Mouse (Mus musculus) ovary, postnatal 14 days (tissue): ENCODE measurements at regions not wholly inside any gene's neighbourhood (a gene's known extent, or its start where the extent isn't known, plus 50 kb on each side); places are given as distances from the start of the nearest gene placed in this dataset.
A peak's percentile ranks its signal among the peaks of the same experiment; 100 is the strongest.

Experiments
- DNase-seq: peaks from one replicate; pipeline ENCODE4 v3.0.0; 2022; ENCODE audit warnings: low spot score

DNA sequence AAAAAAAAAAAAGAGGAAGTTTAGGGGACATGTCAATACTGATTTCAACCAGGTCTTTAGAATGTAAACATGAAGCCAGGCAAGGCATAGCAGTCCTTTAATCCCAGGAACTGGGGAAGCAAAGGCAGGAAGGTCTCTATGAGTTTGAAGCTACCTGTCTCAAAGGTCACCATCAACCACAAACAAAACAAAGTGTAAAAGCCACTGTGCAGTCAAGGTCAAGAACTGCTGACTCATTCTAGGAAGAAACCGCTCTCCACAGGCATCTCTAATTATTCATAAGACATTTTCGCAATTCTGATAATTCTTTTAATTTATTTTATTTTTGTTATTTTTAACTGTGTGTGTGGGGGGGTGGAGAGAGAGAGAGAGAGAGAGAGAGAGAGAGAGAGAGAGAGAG is 364.0 kb downstream of the Cntnap4 start:
- no peak for DNase-seq

DNA sequence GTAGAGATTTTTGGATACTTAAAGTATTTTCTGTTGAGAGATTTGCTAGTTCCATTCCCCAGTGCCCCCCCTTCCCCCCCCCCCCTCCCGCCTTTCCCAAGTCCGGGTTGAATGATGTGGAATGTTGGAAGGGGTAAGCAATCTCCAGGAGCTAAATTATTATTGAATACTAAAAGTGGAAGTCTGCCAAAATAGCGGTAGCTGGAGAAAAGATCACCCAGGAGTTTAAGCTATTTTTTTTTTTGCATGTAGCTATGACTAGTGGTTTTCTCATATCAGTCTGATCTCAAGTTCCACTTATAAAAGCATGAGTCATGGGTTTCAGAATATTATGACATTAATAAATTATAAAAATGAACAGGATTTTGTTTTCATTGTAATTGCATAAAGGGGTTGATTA is 365.6 kb downstream of the Cntnap4 start:
- DNase-seq, result no peak

GRCm38 (mm10) chr8:112935897-112936719 is 366.3 kb downstream of the Cntnap4 start:
- DNase-seq, result peak; percentile 23

DNA sequence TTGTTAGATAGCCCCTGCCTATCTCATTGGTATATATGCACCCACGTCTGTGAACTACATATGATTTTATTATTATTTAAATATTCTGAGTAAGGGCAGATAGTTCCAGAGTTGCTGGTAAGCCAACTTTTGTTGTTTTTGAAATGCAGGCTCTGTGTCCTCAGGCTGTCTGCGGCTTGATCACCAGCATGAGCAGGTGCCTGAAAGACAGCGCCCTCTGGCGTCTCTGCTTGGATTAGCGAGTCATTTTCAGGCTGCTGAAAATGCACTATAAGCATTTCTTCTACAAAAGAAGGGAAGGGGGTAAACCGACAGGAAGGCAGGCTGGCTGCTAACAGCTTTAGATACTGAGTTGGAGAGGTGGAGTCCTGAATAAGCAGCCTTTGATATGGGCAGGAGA is 402.6 kb downstream of the Cntnap4 start:
- DNase-seq, result peak; percentile 71

- DNase-seq, result no peak
These were observed 405.9 kb downstream of the Cntnap4 start for GRCm38 (mm10) chr8:112975734-112976133.

GRCm38 (mm10) chr8:112976312-112976711 is 406.5 kb downstream of the Cntnap4 start:
- no peak for DNase-seq

DNA sequence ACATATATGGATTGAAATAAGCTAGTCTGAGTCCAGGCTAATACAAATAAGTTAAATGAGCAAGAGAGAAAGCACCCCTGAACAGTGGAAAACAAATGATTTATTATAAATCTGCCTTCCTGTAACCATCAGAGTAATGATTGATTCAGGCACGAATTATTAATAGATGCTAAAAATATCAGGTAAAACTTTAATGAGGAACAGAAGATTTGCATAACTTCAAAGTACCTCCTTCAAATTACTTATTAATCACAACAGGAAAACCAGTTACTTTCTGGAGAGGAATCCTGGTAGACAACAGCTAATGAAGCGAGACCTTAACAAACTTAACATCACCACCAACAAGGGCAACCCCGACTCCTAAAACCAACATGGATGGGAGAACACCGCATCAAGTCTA is 423.9 kb downstream of the Cntnap4 start:
- DNase-seq, result no peak

GRCm38 (mm10) chr8:113007356-113007755 is 437.5 kb downstream of the Cntnap4 start:
- DNase-seq, result no peak

- no peak for DNase-seq
These were observed 459.0 kb downstream of the Cntnap4 start for GRCm38 (mm10) chr8:113028880-113029279.

DNA sequence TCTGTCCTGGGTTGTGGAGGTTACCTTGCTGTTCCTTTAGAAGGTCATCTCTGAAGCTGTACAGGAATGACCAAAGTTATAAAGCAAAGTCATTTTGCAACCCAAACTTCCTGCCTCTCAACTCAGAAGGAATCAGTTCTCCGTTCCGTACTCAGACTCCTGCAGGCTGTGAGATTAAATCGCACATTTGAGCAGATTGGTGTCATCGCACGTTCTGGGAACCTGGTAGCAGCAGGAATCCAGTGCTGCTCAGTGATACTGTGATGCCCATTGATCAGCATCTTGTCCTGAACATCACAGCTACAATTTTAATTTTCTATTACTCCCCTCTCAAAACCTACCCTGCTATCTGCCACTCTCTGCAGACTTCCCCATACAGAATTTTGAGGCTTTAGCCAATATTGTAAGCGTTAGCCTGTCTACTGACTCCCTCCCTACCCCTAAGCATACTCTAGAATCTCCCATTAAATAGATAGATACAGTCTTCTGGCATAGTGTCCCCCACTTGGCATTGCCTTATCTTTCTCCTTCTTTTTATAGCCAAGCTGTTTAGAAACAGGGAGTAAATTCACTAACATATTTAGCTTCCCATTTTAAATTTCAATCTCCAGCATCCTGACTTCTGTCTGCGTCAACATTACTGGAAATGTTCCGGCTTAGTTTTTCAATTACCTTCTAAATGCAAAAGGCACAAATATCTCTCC is 482.1 kb downstream of the Cntnap4 start:
- DNase-seq, result no peak

DNA sequence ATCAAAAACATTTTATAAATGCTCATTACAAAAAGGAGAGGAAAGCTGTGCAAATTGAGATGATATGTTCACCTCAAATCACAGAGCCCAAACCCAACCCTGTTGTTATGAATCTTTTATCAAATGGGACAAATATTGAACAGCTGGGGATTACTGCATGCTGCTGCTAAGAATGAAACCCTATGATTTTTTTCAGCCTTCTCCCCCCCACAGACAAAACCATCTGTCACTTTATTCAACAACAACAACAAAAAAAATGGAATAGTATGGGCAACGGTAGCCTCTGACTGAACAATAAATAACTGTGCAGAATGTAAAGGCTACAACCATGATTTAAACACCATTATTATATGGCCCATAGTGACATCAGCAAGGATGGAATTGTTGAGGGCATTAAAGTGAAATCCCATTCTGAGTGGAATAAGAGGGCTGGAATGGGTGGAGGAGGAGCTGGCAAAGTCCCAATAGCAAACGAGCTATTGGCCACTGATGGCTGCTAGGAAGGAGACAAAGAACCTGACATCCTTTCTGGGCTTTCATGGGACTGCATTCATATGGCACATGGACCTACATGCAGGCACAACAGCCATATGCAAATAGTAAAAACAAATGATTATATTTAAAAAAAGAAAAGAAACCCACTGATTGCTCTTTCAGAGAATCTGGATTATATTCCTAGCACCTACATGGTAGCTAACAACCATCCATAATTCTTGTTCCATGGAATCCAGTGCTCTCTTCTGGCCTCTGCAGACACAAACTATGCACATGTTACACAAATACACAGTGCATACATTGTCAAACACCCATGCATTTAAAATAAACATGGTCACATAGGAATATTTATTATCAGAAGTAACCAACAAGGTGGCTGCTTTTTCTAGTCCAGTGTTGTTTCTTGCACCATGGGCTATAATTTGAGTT is 495.7 kb downstream of the Cntnap4 start:
- no peak for DNase-seq

GRCm38 (mm10) chr8:113066170-113066708 is 496.4 kb downstream of the Cntnap4 start:
- no peak for DNase-seq

- no peak for DNase-seq
These were observed 514.1 kb downstream of the Cntnap4 start for GRCm38 (mm10) chr8:113083976-113084375.

- DNase-seq, result no peak
These were observed 517.7 kb downstream of the Cntnap4 start for GRCm38 (mm10) chr8:113087586-113087985.

DNA sequence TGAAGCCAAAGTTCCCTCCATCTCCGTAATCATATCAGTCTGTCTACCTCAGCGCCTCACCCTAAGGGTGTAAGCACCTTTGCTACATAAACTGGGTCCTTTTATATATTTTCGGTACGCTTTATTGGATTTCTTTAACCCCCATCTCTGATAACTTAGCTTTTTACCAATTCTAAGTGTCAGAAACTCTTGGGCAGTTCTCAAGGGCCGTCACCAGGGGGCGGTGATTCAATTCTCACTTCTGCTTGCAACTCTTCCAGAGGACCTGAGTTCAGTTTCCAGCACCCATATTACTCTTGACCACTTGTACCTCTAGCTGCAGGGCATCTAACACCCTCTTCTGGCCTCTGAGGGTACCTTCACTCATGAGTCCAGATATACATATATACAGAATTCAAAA is 523.7 kb upstream of the Mon1b start:
- no peak for DNase-seq

DNA sequence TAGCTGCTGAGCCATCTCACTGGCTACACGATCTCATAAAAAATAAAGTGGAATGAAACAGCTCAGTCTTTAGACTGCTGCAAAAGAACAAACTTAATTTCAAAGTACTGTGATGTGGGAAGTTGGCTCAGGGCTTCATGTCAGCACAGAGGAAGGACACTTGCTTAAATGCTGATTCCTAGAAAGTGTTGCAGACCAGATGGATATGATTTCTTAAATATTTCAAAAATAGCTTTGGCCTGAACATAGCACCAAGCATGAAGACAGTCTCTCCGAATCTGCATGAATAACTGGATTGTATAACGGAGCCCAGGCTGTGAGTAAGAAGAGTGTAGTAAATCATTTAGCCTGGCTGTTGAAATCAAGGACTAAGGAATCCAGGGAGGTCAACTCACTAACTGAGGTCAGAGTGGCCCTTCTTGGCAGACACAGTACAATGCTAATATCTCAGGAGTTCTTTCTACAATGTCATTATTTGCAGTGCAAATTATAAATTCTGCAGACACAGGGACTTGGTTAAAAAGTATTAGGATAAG is 521.2 kb upstream of the Mon1b start:
- DNase-seq, result no peak

DNA sequence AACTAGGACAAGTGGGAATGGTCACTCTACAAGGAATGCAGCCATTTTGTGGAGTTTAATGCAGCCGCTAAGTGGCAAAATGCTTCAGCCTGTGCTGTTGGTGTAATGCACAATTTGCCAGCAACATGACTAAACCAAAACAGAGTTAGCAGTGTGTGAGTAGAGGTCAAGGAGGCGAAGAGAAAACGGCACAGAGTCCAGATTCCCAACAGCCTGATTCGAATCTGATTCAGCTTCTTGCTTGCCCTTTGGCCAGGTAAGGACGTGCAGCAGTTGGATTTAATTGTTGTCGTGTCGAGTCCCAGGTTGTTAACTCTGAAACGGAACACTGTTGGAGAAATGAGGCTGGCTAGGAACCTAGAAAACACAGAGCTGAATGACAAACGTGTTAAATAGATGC is 518.1 kb upstream of the Mon1b start:
- DNase-seq, result no peak

GRCm38 (mm10) chr8:113125586-113125985 is 509.8 kb upstream of the Mon1b start:
- no peak for DNase-seq

- no peak for DNase-seq
These were observed 498.0 kb upstream of the Mon1b start for GRCm38 (mm10) chr8:113137361-113137760.

DNA sequence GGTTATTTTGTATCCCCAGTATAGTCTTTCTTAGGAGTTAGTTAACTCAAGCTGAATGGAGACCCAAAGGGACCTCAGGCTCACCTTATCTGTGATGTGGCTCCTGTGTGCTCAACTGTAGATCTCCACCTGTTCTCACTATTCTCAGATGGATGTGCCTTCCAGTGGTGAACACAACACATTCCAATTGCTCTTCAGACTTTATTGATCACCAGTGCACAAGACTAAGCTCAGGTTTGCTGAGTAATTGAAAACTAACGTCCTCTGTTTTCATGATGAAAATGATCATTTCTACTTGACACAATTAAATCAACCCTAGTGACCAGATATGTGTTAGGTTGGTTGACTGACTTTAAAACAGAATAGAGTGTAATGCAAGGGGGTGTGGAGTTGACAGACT is 495.4 kb upstream of the Mon1b start:
- no peak for DNase-seq

DNA sequence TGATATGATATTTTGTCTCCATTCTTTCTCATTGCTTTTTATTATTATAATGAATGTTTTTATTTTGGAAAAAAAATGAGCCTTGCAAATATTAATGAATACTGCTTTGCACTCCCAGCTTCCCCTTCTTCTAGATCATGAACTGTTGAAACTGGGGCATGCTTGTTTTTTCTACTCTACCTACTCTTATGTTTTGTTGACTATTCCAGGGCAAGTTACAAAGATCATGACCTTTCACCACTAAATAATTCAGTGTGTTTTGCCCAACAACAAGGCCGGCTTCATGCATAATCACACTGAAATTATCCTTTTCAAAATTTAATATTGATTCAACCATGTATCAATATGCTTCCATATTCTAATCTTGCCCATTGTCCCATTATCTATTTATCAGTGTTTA is 494.3 kb upstream of the Mon1b start:
- DNase-seq, result no peak

DNA sequence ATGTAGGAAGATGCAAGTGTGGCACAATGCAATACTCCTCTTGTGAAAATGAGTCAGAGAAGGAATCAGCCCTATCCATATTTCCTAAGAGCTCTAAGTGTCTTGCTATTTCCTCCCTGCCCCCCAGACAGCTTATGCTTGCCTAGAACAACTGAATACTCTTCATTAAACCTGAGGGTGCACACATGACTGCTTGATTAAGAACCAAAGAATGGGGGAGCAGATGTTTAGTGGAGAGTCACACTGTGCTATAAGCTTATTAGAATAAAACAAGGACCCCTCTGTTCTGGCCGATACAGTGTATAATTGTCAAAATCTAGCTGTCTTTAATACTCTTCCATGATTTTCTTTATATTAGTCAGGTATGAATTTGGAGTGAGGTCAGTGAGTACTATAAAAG is 458.8 kb upstream of the Mon1b start:
- no peak for DNase-seq
